Mouse (Mus musculus): ENCODE results near the gene Cmtm8.

DNA sequence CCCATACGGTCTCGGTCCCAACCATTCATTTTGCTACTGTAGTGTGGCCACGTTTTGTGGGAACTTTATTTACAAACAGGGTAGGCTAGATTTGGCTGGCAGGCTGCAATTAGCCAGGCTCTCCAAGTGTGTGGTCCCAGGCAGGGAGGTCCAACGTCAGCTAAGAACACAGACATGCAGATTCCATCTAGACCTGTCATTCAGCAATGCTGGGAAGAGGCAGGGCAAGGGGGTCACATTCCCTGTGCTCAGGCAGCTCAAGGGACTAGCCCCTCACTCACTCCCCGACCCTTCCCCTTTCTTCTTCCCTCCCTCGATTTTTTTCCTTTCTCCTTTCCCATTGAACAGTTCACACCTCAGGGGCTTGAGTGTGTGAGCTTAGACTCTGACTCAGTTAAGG lies 45.1 kb downstream of the Cmtm8 start:
- TF ChIP-seq CTCF (IDR thresholded peaks at IDR 0.05; ENCODE audit: low read depth): no peak
- TF ChIP-seq EP300 (optimal IDR thresholded peaks at IDR 0.05): no peak
